Mouse (Mus musculus): ENCODE data around the gene Slc25a5.

DNA sequence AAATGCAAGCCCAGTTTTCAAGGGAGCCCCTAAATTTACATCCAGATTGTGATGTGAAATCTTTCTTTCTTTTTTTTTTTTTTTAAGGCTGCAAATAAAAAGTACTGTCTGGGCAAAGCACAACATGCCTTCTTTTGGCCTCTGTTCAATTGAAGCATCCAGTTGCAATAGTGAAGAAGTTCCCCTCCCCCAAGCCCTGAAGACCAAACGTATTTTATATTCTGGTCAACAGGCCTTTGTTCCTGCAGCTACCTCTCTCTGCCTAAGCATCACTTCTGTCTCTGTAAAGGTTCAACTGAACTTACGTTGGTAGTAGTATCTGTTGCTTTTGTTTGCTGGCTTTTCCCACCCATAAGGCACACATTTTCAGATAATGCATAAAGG is 31.5 kb upstream of the Slc25a5 start:
- TF ChIP-seq CTCF (IDR thresholded peaks at IDR 0.05; ENCODE audit: low read depth): no peak
- TF ChIP-seq EP300 (IDR thresholded peaks at IDR 0.05; ENCODE audit: low read depth): no peak
